Mouse (Mus musculus) B cell, adult 62 days (primary cell): ENCODE measurements around the gene Agpat2. TPM values are rescaled to one million over a fixed set of nuclear protein-coding genes. Genes with fewer than 3 reads are reported as not detected.

Experiments used
- total RNA-seq: library from RNA; stranded (reverse); gene quantifications from 4 replicates; pipeline ENCODE4 v1.2.4, GENCODE M21; 2023

The Agpat2 gene
- total RNA-seq = 20.3 to 25.0 TPM (median 20.7 TPM) in 4 replicates

DNA sequence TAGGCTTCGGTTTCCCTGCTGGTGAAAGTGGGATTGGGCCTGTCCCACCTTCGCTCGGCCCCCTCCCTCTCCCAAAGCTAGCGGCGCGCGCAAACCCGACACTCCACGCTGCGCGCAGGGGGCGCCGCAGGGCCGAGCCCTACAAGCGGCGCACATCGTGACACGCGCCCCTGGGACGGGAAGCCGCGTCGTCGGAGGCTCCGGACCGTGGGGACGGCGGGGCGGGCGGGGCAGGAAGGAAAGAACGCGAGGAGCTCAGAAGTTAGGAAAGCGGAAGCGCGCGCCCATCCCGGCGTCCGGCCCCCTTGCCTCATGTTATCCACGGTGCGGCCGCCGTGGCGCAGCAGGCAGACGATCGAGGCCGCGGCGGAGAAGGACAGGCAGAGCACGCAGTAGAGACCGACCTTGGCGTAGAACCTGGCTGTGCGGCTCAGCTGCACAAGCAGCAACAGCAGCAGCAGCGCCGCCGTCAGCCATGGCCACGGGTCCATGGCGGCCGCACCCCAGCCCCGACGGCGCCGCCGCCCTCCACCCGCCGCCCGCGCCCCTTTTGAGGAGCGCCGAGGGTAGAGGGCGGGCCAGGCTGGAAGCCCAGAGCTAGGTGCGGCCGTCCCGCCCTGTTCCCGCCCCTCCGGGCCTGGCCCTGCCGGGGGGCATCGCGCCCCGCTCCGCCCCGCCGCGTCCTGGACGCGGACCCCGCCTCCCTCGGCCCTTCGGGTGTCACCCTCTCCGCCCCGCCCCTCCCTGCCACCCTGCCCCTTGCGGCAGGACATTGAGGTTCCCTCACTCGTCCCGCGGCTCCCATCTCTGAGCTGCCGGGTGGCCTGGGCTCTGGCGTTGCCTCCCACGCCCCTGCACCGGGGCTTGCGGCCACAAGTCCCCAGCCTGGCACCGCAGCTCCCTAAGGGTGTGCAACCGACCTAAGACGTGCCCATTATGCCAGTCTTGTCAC lies at the start of gene Agpat2:
Agpat2 (minus strand) TSS at position 698 of the 952 bp plus-strand sequence.

GRCm38 (mm10) chr2:26627921-26628739 lies 23.9 kb upstream of the Agpat2 start, which contains the start of gene Fam69b:
Gene Fam69b (plus strand): TSS chr2:26628457.

DNA sequence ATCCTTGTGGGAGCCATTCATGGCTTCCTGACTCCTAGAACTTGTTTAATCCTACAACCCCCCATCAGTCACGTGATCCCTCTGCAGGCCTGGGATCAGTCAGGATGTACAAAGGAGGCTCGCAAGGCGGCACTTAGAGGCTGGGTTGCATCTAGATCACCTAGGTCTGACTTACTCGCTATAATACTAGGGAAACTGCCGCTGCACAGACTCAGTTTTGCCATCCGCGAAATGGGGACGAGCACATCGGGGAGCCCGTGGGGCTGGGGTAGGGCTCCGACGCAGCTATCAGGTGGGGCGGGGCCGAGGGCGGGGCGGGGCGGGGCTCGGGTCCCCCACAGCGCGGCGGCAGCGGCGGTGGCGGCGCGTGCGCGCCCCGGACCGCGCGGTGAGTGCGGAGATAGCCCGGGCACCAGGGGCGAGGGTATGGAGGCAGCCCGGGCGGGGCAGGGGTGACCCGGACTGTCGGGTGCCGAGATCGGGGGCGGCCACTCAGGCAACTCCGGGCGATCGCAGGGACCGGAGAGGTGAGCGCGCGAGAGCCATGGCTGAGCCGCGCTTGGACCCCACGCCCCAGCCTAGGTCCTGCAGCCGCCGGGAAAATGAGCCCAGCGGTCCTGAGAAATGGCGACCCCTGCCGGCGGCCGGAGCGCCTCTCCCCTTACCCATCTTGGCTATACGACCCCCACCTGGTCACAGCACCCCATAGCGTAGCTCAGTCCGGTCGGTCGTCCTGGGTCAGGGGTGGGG lies 17.7 kb downstream of the Agpat2 start, which contains the start of gene Gm20532:
Gm20532 (plus strand) TSS at position 346 of the 750 bp plus-strand sequence.

GRCm38 (mm10) chr2:26579714-26580113 lies 24.5 kb downstream of the Agpat2 start, which contains the start of gene Egfl7:
Gene Egfl7 (plus strand): TSS chr2:26580014.

Other genes with a start within 250 kb of the Agpat2 start
- 0.85 TPM in 1 of 4 replicates, not detected in the others for gene Card9, start 243.5 kb downstream of the Agpat2 start, total RNA-seq
- 104 to 118 TPM (median 114 TPM) in 4 replicates for gene Snapc4, start 223.8 kb downstream of the Agpat2 start, total RNA-seq
- gene Entr1, start 215.1 kb downstream of the Agpat2 start, total RNA-seq = 115 to 127 TPM (median 119 TPM) in 4 replicates
- gene Pmpca, start 215.1 kb downstream of the Agpat2 start, total RNA-seq = 81.4 to 89.8 TPM (median 85.5 TPM) in 4 replicates
- 28.5 to 37.9 TPM (median 33.8 TPM) in 4 replicates for gene Inpp5e, start 195.2 kb downstream of the Agpat2 start, total RNA-seq
- gene Sec16a, start 159.2 kb downstream of the Agpat2 start, total RNA-seq = 84.8 to 109 TPM (median 93.3 TPM) in 4 replicates
- gene Notch1, start 87.8 kb downstream of the Agpat2 start, total RNA-seq = 24.4 to 28.2 TPM (median 25.5 TPM) in 4 replicates
- gene Egfl7, start 24.4 kb downstream of the Agpat2 start, total RNA-seq = 1.4 to 2.6 TPM (median 2.5 TPM) in 3 of 4 replicates, not detected in the other
- gene Gm20532, start 17.8 kb downstream of the Agpat2 start, total RNA-seq = not detected in 4 replicates
- 3.5 to 5.5 TPM (median 4.9 TPM) in 4 replicates for gene Fam69b, start 24.0 kb upstream of the Agpat2 start, total RNA-seq
- not detected in 4 replicates for gene Lcn4, start 66.9 kb upstream of the Agpat2 start, total RNA-seq